Mouse (Mus musculus): ENCODE results near the gene Lce3a.

The Lce3a gene

DNA sequence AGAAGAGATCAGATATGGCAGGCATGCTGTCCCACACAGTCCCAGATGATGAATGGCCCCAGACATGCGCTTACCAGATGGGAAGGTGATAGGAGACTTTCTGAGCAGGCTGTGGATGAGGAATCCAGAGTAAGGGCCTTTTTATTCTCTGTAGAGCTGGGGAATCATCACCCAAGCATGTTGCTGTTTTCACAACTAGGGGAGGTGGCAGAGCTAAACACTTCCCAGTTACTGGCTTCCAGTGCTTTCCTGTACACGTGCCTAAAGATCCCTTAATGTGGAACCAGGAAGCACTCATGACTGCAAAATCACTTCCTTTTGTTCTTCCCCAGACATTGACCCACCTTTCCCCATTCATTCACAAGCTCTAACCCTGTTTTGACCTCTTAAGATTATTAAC, at the start of gene Lce3a:
Lce3a (minus strand) TSS at position 101 of the 400 bp plus-strand sequence.
- no peak for DNase-seq

DNA sequence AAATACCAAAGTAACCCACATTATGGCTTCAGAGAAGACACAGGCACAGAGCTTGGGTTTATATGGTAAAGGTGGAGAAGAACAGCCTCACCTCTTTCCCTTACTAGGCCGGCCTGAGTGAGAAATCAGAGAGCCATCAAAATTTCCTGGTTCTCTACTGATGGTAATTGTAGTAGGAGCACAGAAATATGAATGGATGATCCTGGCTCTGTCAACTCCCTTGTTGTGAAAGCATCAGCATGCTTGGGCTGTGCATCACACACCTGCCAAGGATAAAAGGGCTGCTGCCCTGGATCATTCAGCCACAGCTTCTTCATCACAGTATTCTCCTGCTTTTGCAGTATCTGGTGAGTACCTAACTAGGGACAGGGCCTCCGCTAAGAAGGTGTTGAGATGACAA, 40.7 kb upstream of the Lce3a start, which contains the start of gene Lce3e:
Lce3e (plus strand) TSS at position 301 of the 400 bp plus-strand sequence.
- DNase-seq = no peak

- no peak for DNase-seq
Observed at GRCm38 (mm10) chr3:92957090-92957489, 31.1 kb upstream of the Lce3a start, which contains the start of gene Lce3d. Gene Lce3d (plus strand): TSS chr3:92957390.

DNA sequence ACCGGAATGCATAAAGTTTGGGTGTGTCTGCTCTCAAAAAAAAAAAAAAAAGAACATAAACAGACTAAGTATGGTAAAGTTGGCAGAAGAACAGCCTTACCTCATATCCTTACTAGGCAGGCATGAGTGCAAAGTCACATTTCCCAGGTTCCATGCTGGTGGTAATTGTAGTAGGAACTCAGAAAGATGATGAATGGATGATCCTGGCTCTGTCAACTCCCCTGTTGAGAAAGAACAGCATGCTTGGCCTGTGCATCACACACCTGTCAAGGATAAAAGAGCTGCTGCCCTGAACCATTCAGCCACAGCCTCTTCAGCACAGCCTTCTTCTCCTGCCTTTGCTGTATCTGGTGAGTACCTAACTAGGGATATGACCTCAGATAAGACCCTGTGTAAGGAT, 18.2 kb upstream of the Lce3a start, which contains the start of gene Lce3c:
Lce3c (plus strand) TSS at position 301 of the 400 bp plus-strand sequence.
- no peak for DNase-seq

DNA sequence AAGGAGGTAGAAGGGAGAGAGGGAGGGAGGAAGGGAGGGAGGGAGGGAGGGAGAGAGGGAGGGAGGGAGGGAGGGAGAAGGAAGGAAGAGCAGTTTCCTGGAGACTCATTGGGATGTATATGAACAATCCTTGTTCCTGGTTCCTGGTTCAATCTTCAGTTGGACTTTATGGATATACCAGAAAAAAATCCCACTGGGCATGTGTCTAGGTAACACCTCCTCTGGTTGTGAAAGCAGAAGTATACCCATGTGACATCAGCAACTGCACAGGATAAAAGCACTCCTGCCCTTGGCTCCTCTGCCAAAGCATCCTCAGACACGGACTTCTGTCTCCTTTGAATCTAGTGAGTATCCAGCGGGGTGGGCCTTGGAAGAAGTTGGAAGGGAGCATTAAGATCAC, 6.6 kb upstream of the Lce3a start, which contains the start of gene Lce3b:
Lce3b (plus strand) TSS at position 301 of the 400 bp plus-strand sequence.
- no peak for DNase-seq

DNA sequence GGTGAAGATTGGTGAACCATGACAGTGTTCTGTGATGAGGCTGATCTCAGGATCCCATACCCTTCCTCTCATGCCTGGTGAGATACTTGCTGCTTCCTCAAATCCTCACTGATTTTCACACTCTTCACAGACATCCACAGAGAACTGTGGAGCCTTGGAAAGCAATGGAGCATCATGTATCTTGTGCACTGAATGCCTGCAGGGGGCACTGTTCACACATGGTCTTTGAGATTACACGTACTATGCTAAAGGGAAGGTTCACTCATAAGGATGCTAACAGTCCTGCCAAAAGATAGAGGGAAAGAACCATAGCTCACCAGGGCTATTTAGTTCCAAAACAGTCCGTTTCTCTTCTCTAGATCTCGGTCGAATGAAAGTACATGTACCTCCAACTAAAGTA, 5.7 kb downstream of the Lce3a start:
- DNase-seq = no peak

DNA sequence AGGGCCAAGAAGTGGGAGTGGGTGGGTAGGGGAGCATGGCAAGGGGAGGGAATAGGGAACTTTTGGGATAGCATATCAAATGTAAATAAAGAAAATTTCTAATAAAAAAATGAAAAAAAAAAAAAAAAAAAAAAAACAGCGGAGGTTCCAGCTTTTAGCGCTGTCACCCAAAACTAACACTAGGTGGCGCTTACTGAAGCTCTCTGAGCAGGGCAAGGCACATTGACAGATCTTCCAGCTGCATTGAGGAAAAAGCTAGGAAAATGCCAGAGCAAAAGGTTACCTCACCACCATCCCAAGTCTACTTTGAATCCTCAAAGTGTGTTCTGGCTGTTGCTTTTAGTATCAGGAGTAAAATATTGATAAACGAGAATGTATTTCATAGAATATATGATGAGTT, 18.5 kb downstream of the Lce3a start:
- no peak for DNase-seq

- DNase-seq = no peak
Observed at GRCm38 (mm10) chr3:92905182-92905581, 20.8 kb downstream of the Lce3a start.

DNA sequence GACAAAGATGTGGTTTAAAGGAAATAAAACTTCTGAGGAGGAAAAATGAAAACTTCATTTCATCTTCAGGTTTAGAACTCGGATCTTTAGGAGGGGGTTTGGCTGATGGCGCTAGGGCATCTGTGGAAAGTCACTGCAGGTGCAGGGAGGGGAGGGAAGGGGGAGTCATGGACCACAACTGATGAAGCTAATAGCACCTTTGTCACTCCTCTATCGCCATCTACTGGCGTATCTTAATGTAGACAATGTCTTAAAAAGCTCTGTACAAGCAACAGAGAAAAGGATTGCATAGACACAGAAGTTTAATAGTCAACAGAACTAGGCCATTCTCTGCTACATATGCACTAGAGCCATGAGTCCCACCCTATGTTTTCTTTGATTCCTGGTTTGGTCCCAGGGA, 22.4 kb downstream of the Lce3a start:
- no peak for DNase-seq

GRCm38 (mm10) chr3:92902992-92903391, 23.0 kb downstream of the Lce3a start:
- DNase-seq = no peak

DNA sequence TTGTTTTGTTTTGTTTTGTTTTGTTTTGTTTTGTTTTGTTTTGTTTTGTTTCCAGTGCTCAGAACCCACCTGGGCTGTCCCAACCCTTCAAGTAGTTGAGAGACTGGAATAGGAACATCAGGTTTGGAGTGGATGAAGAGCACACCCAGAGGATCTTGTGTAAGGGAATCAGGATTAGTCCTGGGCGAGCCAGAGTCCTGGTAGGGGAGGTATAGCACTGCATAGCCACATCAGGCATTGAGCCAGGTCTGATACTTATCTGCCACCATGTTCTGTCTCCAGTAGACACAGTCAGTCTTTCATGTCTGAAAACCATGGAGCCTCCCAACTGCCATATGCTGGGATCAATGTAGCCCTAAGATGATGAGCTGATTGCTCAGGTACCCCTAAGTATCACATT, 31.5 kb downstream of the Lce3a start:
- no peak for DNase-seq

DNA sequence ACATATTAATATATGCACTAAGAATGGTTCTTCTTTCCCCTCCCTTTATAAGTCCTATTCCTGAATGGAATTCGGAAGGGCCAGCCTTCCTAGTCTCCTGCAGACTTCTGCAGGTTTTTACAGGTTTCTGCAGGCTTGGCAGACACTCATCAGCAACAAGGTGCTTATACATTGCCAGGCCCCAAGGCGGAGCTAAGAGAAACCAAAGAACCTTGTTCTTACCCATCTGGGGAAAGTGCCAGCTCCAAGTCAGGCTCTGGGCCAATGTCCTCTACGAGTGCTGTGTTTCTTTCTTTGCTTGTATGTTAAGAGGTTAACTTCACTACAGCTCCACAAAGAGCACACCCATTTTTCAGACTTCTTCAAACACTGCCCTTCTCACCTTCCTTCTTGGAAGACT, 32.0 kb downstream of the Lce3a start:
- DNase-seq = no peak
